Mouse (Mus musculus) layer of hippocampus, postnatal 10 days (tissue): ENCODE measurements around the gene Lgals3bp. TPM values are rescaled to one million over a fixed set of nuclear protein-coding genes. Genes with fewer than 3 reads are reported as not detected.
A peak's percentile ranks its signal among the peaks of the same experiment; 100 is the strongest.
"Not testable (repeated sequence)": the region's sequence is repeated elsewhere in the genome, so short reads cannot be mapped to it uniquely, and the experiment has no call there.

Source experiments
- DNase-seq, 2 experiments: peaks; one replicate each; pipeline ENCODE4 v3.0.0; 2021; ENCODE audit warnings: low spot score in 2 of 2
- total RNA-seq, 2 experiments: library from RNA; stranded (reverse); gene quantifications; 2 replicates each; pipeline ENCODE4 v1.2.3; 2021

Lgals3bp gene
- total RNA-seq, 2 experiments from 2014 or later, result 9.3 to 10.7 TPM

GRCm38 (mm10) chr11:118403951-118404899 is 2.3 kb upstream of the Lgals3bp start:
- DNase-seq, result no peak

- DNase-seq, result no peak
Observed at GRCm38 (mm10) chr11:118403183-118403582, 1.3 kb upstream of the Lgals3bp start.

GRCm38 (mm10) chr11:118401195-118401594 is 697 bp downstream of the Lgals3bp start:
- no peak for DNase-seq

GRCm38 (mm10) chr11:118400566-118400936 is 1.3 kb downstream of the Lgals3bp start:
- DNase-seq, result no peak

- DNase-seq, result no peak
Observed at GRCm38 (mm10) chr11:118399891-118400565, 1.9 kb downstream of the Lgals3bp start.

- no peak for DNase-seq
Observed at GRCm38 (mm10) chr11:118397806-118398530, 3.9 kb downstream of the Lgals3bp start.

GRCm38 (mm10) chr11:118394538-118394937 is 7.4 kb downstream of the Lgals3bp start:
- no peak for DNase-seq

GRCm38 (mm10) chr11:118393991-118394390 is 7.9 kb downstream of the Lgals3bp start:
- no peak for DNase-seq

GRCm38 (mm10) chr11:118387816-118388215 is 14.1 kb downstream of the Lgals3bp start:
- DNase-seq, result not testable (repeated sequence)

- DNase-seq, result peak; percentile 88 to 91
Observed at GRCm38 (mm10) chr11:118379251-118380009, 22.5 kb downstream of the Lgals3bp start.

GRCm38 (mm10) chr11:118378656-118379055 is 23.2 kb downstream of the Lgals3bp start:
- DNase-seq, result no peak

- not testable (repeated sequence) for DNase-seq
Observed at GRCm38 (mm10) chr11:118376323-118376722, 25.6 kb downstream of the Lgals3bp start.

- DNase-seq, result no peak
Observed at GRCm38 (mm10) chr11:118375881-118376280, 26.0 kb downstream of the Lgals3bp start.

- DNase-seq, result no peak
Observed at GRCm38 (mm10) chr11:118375461-118375860, 26.4 kb downstream of the Lgals3bp start.

- DNase-seq, result no peak
Observed at GRCm38 (mm10) chr11:118375006-118375405, 26.9 kb downstream of the Lgals3bp start.

- DNase-seq, result no peak
Observed at GRCm38 (mm10) chr11:118374506-118374905, 27.4 kb downstream of the Lgals3bp start.

GRCm38 (mm10) chr11:118372641-118373040 is 29.3 kb downstream of the Lgals3bp start:
- no peak for DNase-seq

GRCm38 (mm10) chr11:118371876-118372275 is 30.0 kb downstream of the Lgals3bp start:
- DNase-seq, result no peak

GRCm38 (mm10) chr11:118369657-118370056 is 32.2 kb downstream of the Lgals3bp start:
- no peak for DNase-seq

GRCm38 (mm10) chr11:118369251-118369650 is 32.6 kb downstream of the Lgals3bp start:
- DNase-seq, result no peak

- no peak for DNase-seq
Observed at GRCm38 (mm10) chr11:118368330-118368729, 33.6 kb downstream of the Lgals3bp start.
